Mouse (Mus musculus): ENCODE results near the gene Nudt3.

DNA sequence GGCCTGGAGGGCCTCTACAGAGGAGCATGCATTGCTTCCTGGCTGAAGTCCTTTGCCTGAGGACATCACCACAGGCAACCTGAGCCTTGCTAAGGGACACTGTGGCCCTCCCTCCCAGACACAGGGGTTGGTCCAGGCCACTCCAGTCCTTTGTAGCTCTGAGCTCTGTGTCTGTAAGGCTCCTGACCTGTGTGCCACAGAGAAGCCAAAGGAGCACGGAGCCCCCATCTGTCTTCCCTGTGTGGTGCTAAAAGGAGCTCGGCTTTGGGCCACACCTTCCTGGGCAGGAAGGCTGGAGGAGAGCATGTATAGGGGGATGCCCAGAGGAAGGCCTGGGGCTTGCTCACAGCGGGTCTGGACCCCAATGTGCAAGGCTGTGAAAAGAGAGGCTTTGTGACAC is 81.3 kb downstream of the Nudt3 start:
- TF ChIP-seq POLR2A (IDR thresholded peaks at IDR 0.05; ENCODE audit: low read depth, low read length) = no peak
- no peak for TF ChIP-seq CTCF (conservative IDR thresholded peaks at IDR 0.05 in 1 of 2, IDR thresholded peaks at IDR 0.05 in 1 of 2; ENCODE audit: low read depth in 2 of 2, low read length in 2 of 2)
- TF ChIP-seq ZC3H11A (IDR thresholded peaks at IDR 0.05; ENCODE audit: low read depth, low read length) = no peak
- TF ChIP-seq EP300 (IDR thresholded peaks at IDR 0.05; ENCODE audit: low read length) = no peak
- TF ChIP-seq MAX (IDR thresholded peaks at IDR 0.05; ENCODE audit: low read length) = no peak
- no peak for TF ChIP-seq UBTF (IDR thresholded peaks at IDR 0.05; ENCODE audit: low read depth, low read length)
- no peak for TF ChIP-seq MAZ (IDR thresholded peaks at IDR 0.05; ENCODE audit: low read depth, low read length)
- no peak for TF ChIP-seq NELFE (IDR thresholded peaks at IDR 0.05; ENCODE audit: low read depth, low read length)
